Mouse (Mus musculus): Measurements from ENCODE around the gene Setd1a. TPM values are rescaled to one million over a fixed set of nuclear protein-coding genes. Genes with fewer than 3 reads are reported as not detected.
"Not testable (repeated sequence)": the region's sequence is repeated elsewhere in the genome, so short reads cannot be mapped to it uniquely, and the experiment has no call there.

Gene Setd1a
- polyA plus RNA-seq (2015; fragmentation: Nextera tagmentation; extraction: Ambion mirVana), result 10.5 and 11.0 TPM in 2 replicates

DNA sequence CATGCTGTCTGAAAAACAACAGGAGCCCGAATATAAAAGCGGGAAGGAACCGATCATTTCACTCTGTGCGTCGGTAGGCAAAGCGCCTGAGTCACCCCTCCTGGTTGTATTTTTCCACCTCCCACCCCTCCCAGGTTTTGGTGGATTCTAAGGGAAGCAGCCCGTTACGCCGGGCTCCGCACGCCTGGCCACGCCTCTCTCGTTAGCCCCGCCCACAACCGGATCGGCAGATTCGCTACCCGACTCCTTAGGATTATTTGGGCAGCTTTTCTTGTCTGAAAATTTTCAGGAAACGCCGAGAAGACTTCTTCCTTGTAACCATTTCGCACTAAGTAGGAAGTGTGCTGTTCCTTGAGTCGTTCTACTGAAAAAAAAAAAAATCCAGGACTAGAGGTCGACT is at the start of gene Setd1a:
TSS of gene Setd1a (plus strand) at position 245 of the 400 bp plus-strand sequence.
- peaks cover 11% of the 10 kb centered on the region; the same call in 1 of the 2 replicates for H3K36me3 ChIP-seq (ENCODE audit: insufficient read depth, low read length)
- ATAC-seq (peak; percentile 68), DNase-seq (ENCODE audit: low spot score) (peak; percentile 89)
- WGBS, result under 1% methylated on average over 23 of the region's 23 CpGs
- peak within 1 kb of the TSS; percentile 83 for H3K9ac ChIP-seq (replicated peaks; ENCODE audit: low read depth)
- TF ChIP-seq EP300 (IDR thresholded peaks at IDR 0.05) (peak; percentile 74), CTCF (IDR thresholded peaks at IDR 0.05) (no peak)
- no peaks in the 10 kb centered on the region for H3K9me3 ChIP-seq (ENCODE audit: low read length)
- peaks cover under 1% of the 10 kb centered on the region for H3K4me1 ChIP-seq (ENCODE audit: insufficient read depth, low read depth, low read length)
- H3K27ac ChIP-seq (ENCODE audit: low read length), result peak within 1 kb of the TSS; percentile 98
- H3K4me3 ChIP-seq (ENCODE audit: low read depth, low read length), result peak within 1 kb of the TSS; percentile 95
- H3K27me3 ChIP-seq (replicated peaks; ENCODE audit: insufficient read depth, low read length), result no peaks in the 10 kb centered on the region
- H3K4me2 ChIP-seq (replicated peaks; ENCODE audit: low read depth, low read length), result peak within 1 kb of the TSS; percentile 83

DNA sequence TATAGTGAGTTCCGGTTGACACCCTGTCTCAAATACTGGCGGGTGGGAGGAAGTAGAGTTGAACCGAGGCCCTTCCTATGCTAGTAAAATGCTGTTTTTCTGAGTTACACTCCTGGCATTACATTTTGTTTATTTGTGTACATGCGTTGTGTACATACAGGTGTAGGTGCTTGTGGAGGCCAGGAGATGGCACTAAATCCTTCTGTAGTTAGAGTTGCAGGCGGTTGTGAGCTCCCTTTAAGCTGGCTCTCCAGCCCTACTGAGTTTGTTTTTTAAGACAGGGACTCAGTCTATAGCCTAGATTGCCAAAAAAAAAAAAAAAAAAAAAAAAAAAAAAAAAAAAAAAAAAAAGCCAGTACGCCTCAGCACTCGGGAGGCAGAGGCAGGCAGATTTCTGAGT is 48.6 kb upstream of the Setd1a start:
- no peak overlapping the region for H3K4me2 ChIP-seq (replicated peaks; ENCODE audit: low read depth, low read length)
- no peaks in the 10 kb centered on the region for H3K9me3 ChIP-seq (ENCODE audit: low read length)
- H3K4me1 ChIP-seq (ENCODE audit: insufficient read depth, low read depth, low read length), result no peaks in the 10 kb centered on the region
- no peak overlapping the region for H3K4me3 ChIP-seq (ENCODE audit: low read depth, low read length)
- no peaks in the 10 kb centered on the region for H3K27me3 ChIP-seq (replicated peaks; ENCODE audit: insufficient read depth, low read length)
- DNase-seq (ENCODE audit: low spot score) (no peak), ATAC-seq (no peak)
- H3K27ac ChIP-seq (ENCODE audit: low read length), result no peak overlapping the region
- TF ChIP-seq CTCF (IDR thresholded peaks at IDR 0.05), result peak; percentile 14; the same call in 1 of the 2 replicates
- TF ChIP-seq EP300 (IDR thresholded peaks at IDR 0.05), result no peak
- H3K9ac ChIP-seq (replicated peaks; ENCODE audit: low read depth), result no peak overlapping the region
- 73% methylated on average over 7 of the region's 7 CpGs for WGBS
- no peaks in the 10 kb centered on the region for H3K36me3 ChIP-seq (ENCODE audit: insufficient read depth, low read length)

DNA sequence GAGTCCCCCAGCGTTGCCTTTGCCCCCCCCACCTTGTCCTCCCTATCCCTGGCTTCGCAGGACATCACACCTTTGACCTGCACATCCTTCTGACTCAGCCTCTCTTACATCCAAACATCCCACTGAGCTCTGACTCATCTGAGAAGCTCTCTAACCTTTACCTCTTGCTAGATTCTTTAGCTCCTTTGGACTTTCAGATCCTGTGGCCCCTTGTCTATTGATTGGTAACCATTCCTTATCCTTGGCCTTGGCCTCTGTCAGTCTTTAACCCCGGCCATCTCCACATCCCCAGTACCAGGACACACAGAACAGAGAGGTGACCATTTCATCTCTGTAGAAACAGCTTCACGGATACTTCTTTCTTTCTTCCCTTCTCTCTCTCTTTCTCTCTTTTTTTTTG is 46.3 kb upstream of the Setd1a start:
- Histone ChIP-seq H3K4me3 (ENCODE audit: low read depth, low read length) (no peak overlapping the region), H3K36me3 (ENCODE audit: insufficient read depth, low read length) (no peaks in the 10 kb centered on the region), H3K9me3 (ENCODE audit: low read length) (no peaks in the 10 kb centered on the region), H3K27me3 (replicated peaks; ENCODE audit: insufficient read depth, low read length) (no peaks in the 10 kb centered on the region), H3K4me2 (replicated peaks; ENCODE audit: low read depth, low read length) (no peak overlapping the region), H3K4me1 (ENCODE audit: insufficient read depth, low read depth, low read length) (no peaks in the 10 kb centered on the region), H3K27ac (ENCODE audit: low read length) (no peak overlapping the region), H3K9ac (replicated peaks; ENCODE audit: low read depth) (no peak overlapping the region)
- ATAC-seq, result no peak
- no peak for TF ChIP-seq CTCF (IDR thresholded peaks at IDR 0.05)
- no peak for TF ChIP-seq EP300 (IDR thresholded peaks at IDR 0.05)
- no peak for DNase-seq (ENCODE audit: low spot score)
- 62% methylated on average over 4 of the region's 4 CpGs for WGBS

DNA sequence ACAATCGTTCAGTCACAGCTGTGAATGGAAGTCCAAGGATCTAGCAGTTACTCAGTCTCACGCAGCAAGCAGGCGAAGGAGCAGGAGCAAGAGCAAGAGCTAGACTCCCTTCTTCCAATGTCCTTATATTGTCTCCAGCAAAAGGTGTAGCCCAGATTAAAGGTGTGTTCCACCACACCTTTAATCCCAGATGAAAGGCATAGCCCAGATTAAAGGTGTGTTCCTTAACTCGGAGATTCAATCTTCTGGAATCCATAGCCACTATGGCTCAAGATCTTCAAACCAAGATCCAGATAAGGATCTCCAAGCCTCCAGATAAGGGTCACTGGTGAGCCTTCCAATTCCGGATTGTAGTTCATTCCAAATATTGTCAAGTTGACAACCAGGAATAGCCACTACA is 44.4 kb upstream of the Setd1a start, which contains the start of gene Ctf2:
TSS of gene Ctf2 (minus strand) at position 101 of the 400 bp plus-strand sequence.
- H3K36me3 ChIP-seq (ENCODE audit: insufficient read depth, low read length); H3K9ac ChIP-seq (replicated peaks; ENCODE audit: low read depth); DNase-seq (ENCODE audit: low spot score); H3K4me1 ChIP-seq (ENCODE audit: insufficient read depth, low read depth, low read length); H3K4me3 ChIP-seq (ENCODE audit: low read depth, low read length); ATAC-seq; H3K4me2 ChIP-seq (replicated peaks; ENCODE audit: low read depth, low read length); H3K9me3 ChIP-seq (ENCODE audit: low read length); H3K27me3 ChIP-seq (replicated peaks; ENCODE audit: insufficient read depth, low read length); H3K27ac ChIP-seq (ENCODE audit: low read length): not testable (repeated sequence)
- WGBS, result no CpG with 5 or more reads among the region's 5 CpGs

DNA sequence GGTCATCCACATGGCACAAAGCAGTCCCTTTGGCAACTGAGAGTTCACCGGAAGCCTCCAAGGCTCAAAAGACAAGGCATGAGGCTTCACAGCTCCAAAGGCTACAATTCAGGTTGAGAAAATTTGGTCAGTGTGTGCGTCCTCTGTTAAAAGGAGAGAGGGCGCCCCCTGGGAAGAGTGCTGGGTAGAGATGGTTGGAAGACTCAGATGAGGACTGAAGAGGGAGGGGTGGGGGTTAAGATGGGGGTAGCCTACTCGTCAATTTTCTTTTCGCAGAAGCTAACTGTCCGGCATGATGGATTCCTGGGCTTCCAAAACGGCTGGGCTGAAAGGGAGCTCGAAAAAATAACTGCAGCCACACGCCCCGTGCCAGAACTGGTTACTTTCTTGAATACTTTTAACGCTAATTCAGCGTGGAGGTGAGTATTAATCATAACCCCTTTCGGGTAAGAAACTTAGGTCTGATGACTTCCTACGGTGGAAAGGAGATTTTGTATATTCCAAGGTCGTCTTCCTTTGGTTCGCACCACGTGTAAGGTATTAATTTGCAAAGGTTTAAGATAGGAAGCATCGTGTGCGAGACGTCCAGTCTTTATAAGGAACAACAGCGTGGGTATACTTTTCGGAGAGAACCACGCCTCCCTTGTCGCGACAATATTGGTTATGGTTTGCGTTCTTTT is 32.0 kb upstream of the Setd1a start, which contains the start of gene Fbxl19:
TSS of gene Fbxl19 (plus strand) at position 178 of the 680 bp plus-strand sequence.
- Histone ChIP-seq H3K36me3 (ENCODE audit: insufficient read depth, low read length) (no peaks in the 10 kb centered on the region; the same call in 1 of the 2 replicates), H3K4me1 (ENCODE audit: insufficient read depth, low read depth, low read length) (no peaks in the 10 kb centered on the region), H3K9ac (replicated peaks; ENCODE audit: low read depth) (no peak within 1 kb of the TSS), H3K27ac (ENCODE audit: low read length) (peak within 1 kb of the TSS; percentile 66; the same call in 1 of the 2 replicates), H3K4me2 (replicated peaks; ENCODE audit: low read depth, low read length) (peak within 1 kb of the TSS; percentile 98), H3K9me3 (ENCODE audit: low read length) (no peaks in the 10 kb centered on the region), H3K27me3 (replicated peaks; ENCODE audit: insufficient read depth, low read length) (no peaks in the 10 kb centered on the region), H3K4me3 (ENCODE audit: low read depth, low read length) (peak within 1 kb of the TSS; percentile 59)
- ATAC-seq (no peak), DNase-seq (ENCODE audit: low spot score) (peak; percentile 81)
- TF ChIP-seq EP300 (IDR thresholded peaks at IDR 0.05) (no peak), CTCF (IDR thresholded peaks at IDR 0.05) (peak; percentile 75)
- WGBS, result under 1% methylated on average over 26 of the region's 26 CpGs

DNA sequence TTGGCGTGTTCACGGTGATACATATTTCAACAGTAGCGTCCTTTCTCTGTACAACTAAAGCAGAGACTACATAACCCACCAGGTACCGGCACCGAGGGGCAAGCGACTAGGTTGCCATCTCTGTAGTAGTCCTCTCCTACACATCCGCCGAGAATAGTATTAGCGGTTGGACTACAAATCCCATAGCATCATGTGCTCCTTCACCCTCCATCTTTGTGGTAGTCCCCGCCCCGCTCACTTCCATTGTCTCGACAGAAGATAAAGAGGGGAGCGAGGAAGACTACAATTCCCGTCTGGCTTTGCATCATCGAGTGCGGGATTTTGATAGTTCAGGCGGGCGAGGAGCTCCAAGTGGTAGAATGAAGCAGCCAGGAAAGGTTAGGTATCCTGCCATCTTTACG is 31.2 kb upstream of the Setd1a start:
- ATAC-seq, result peak; percentile 86
- H3K4me1 ChIP-seq (ENCODE audit: insufficient read depth, low read depth, low read length), result no peaks in the 10 kb centered on the region
- peak; percentile 99 for DNase-seq (ENCODE audit: low spot score)

More for the DNA sequence above, 31.2 kb upstream of the Setd1a start:
- peak overlapping the region; percentile 59 for H3K4me3 ChIP-seq (ENCODE audit: low read depth, low read length)
- H3K9ac ChIP-seq (replicated peaks; ENCODE audit: low read depth), result no peak overlapping the region
- peak overlapping the region; percentile 66 for H3K27ac ChIP-seq (ENCODE audit: low read length)
- WGBS, result under 1% methylated on average over 19 of the region's 19 CpGs
- H3K9me3 ChIP-seq (ENCODE audit: low read length), result no peaks in the 10 kb centered on the region
- H3K4me2 ChIP-seq (replicated peaks; ENCODE audit: low read depth, low read length), result peak overlapping the region; percentile 98
- H3K27me3 ChIP-seq (replicated peaks; ENCODE audit: insufficient read depth, low read length), result no peaks in the 10 kb centered on the region
- TF ChIP-seq CTCF (IDR thresholded peaks at IDR 0.05), result 0 out of 2 replicates have a peak, but pooled peaks have one; percentile 18
- TF ChIP-seq EP300 (IDR thresholded peaks at IDR 0.05), result no peak; the same call in 1 of the 2 replicates
- no peaks in the 10 kb centered on the region; the same call in 1 of the 2 replicates for H3K36me3 ChIP-seq (ENCODE audit: insufficient read depth, low read length)

Measured in lung, postnatal 0 days (tissue).